Mouse (Mus musculus) spleen, adult 2 months (tissue): ENCODE results near the gene Mybbp1a. TPM values are rescaled to one million over a fixed set of nuclear protein-coding genes. Genes with fewer than 3 reads are reported as not detected.

ENCODE experiments used
- DNase-seq, 2 experiments: peaks; one replicate each; pipeline versions ENCODE4 v3.0.0 to v3.0.0-alpha.2; 2012 to 2021; ENCODE audit warnings: low spot score in 2 of 2, low read depth in 1 of 2
- H3K27ac ChIP-seq: fragments of 200-500 bp; 2 replicates; pipeline ENCODE4 v1.5.1; 2012; ENCODE audit warnings: low read length, inconsistent platforms; ENCODE audit not compliant: insufficient read depth
- H3K27me3 ChIP-seq: fragments of 200-500 bp; 2 replicates; pipeline ENCODE4 v1.6.1; 2012; ENCODE audit warnings: mild to moderate bottlenecking, moderate library complexity, low read length, inconsistent platforms; ENCODE audit not compliant: control insufficient read depth, insufficient read depth
- H3K36me3 ChIP-seq: fragments of 200-500 bp; 2 replicates; pipeline ENCODE4 v1.6.1; 2012; ENCODE audit warnings: mild to moderate bottlenecking, low read length, inconsistent platforms; ENCODE audit not compliant: control insufficient read depth, insufficient read depth
- H3K4me1 ChIP-seq: fragments of 200-500 bp; 2 replicates; pipeline ENCODE4 v1.6.1; 2011; ENCODE audit warnings: inconsistent platforms; ENCODE audit not compliant: control insufficient read depth, insufficient read depth, insufficient read length
- H3K4me3 ChIP-seq: fragments of 200-500 bp; 2 replicates; pipeline ENCODE4 v1.5.1; 2011; ENCODE audit warnings: mild to moderate bottlenecking, inconsistent platforms; ENCODE audit not compliant: insufficient read depth, insufficient read length; ENCODE audit errors: extremely low read depth
- CTCF ChIP-seq: fragments of 200-500 bp; IDR thresholded peaks from 2 replicates; pipeline ENCODE4 v1.5.1; 2011; ENCODE audit warnings: mild to moderate bottlenecking, inconsistent platforms; ENCODE audit not compliant: insufficient read depth, insufficient read length, insufficient replicate concordance; ENCODE audit errors: extremely low read depth
- POLR2A ChIP-seq: fragments of 200-500 bp; IDR thresholded peaks from 2 replicates; pipeline ENCODE4 v1.6.1; 2011; ENCODE audit warnings: low read depth, low read length, inconsistent platforms
- WGBS: fragments of 180-500 bp; shearing (Covaris S2); methylation state at CpG from one replicate; pipeline ENCODE4 v1.1.7; 2018; 5-methylcytosine and 5-hydroxymethylcytosine counted together
- polyA plus RNA-seq: library from polyadenylated mRNA; depleted of rRNA; stranded (reverse); fragments of >200 nt; gene quantifications from 2 replicates; pipeline ENCODE4 v1.2.3, GENCODE M21; 2012

The Mybbp1a gene
- polyA plus RNA-seq, 1 experiment: 48.6 TPM

GRCm38 (mm10) chr11:72413016-72413415, 28.1 kb upstream of the Mybbp1a start:
- peaks cover 8% of the 10 kb centered on the region; the same call in 1 of the 2 replicates for H3K4me1 ChIP-seq
- H3K36me3 ChIP-seq: no peaks in the 10 kb centered on the region
- WGBS: 93% methylated on average over 7 of the region's 7 CpGs
- TF ChIP-seq CTCF (no peak), POLR2A (no peak)
- DNase-seq: no peak
- H3K4me3 ChIP-seq: no peak overlapping the region
- H3K27ac ChIP-seq: no peak overlapping the region
- 0 out of 2 replicates have a peak, but pooled peaks cover 2% of the 10 kb centered on the region for H3K27me3 ChIP-seq

GRCm38 (mm10) chr11:72413601-72414190, 27.5 kb upstream of the Mybbp1a start:
- 79% methylated on average over 5 of the region's 5 CpGs for WGBS
- no peak for TF ChIP-seq CTCF
- TF ChIP-seq POLR2A: no peak
- peaks cover 8% of the 10 kb centered on the region; the same call in 1 of the 2 replicates for H3K4me1 ChIP-seq
- no peaks in the 10 kb centered on the region for H3K36me3 ChIP-seq
- H3K27me3 ChIP-seq: 0 out of 2 replicates have a peak, but pooled peaks cover 2% of the 10 kb centered on the region
- H3K27ac ChIP-seq: no peak overlapping the region
- DNase-seq: no peak
- H3K4me3 ChIP-seq: no peak overlapping the region

GRCm38 (mm10) chr11:72415155-72415554, 26.0 kb upstream of the Mybbp1a start:
- H3K27me3 ChIP-seq: 0 out of 2 replicates have a peak, but pooled peaks cover 2% of the 10 kb centered on the region
- 61% methylated on average over 8 of the region's 8 CpGs for WGBS
- no peak overlapping the region for H3K27ac ChIP-seq
- no peak for DNase-seq
- H3K4me1 ChIP-seq: peaks cover 8% of the 10 kb centered on the region; the same call in 1 of the 2 replicates
- TF ChIP-seq CTCF (no peak), POLR2A (no peak)
- H3K36me3 ChIP-seq: no peaks in the 10 kb centered on the region
- no peak overlapping the region for H3K4me3 ChIP-seq

GRCm38 (mm10) chr11:72416666-72417065, 24.5 kb upstream of the Mybbp1a start:
- Histone ChIP-seq H3K27ac (no peak overlapping the region), H3K4me1 (peaks cover 2% of the 10 kb centered on the region; the same call in 1 of the 2 replicates), H3K27me3 (0 out of 2 replicates have a peak, but pooled peaks cover 2% of the 10 kb centered on the region), H3K4me3 (no peak overlapping the region), H3K36me3 (no peaks in the 10 kb centered on the region)
- no peak for TF ChIP-seq CTCF
- TF ChIP-seq POLR2A: no peak
- no peak for DNase-seq
- 76% methylated on average over 5 of the region's 5 CpGs for WGBS

GRCm38 (mm10) chr11:72417376-72417775, 23.8 kb upstream of the Mybbp1a start:
- Histone ChIP-seq H3K36me3 (no peaks in the 10 kb centered on the region), H3K4me3 (no peak overlapping the region), H3K27ac (no peak overlapping the region), H3K27me3 (no peaks in the 10 kb centered on the region), H3K4me1 (no peaks in the 10 kb centered on the region)
- 80% methylated on average over 4 of the region's 4 CpGs for WGBS
- no peak for DNase-seq
- no peak for TF ChIP-seq POLR2A
- TF ChIP-seq CTCF: no peak

GRCm38 (mm10) chr11:72418227-72418626, 22.9 kb upstream of the Mybbp1a start:
- H3K27ac ChIP-seq: no peak overlapping the region
- no peak overlapping the region for H3K4me3 ChIP-seq
- no peaks in the 10 kb centered on the region for H3K36me3 ChIP-seq
- H3K27me3 ChIP-seq: no peaks in the 10 kb centered on the region
- TF ChIP-seq POLR2A (no peak), CTCF (no peak)
- no peak for DNase-seq
- WGBS: 81% methylated on average over 8 of the region's 8 CpGs
- no peaks in the 10 kb centered on the region for H3K4me1 ChIP-seq

GRCm38 (mm10) chr11:72419006-72419405, 22.1 kb upstream of the Mybbp1a start:
- H3K4me1 ChIP-seq: no peaks in the 10 kb centered on the region
- WGBS: 80% methylated on average over 6 of the region's 6 CpGs
- no peak for TF ChIP-seq POLR2A
- no peak for TF ChIP-seq CTCF
- no peaks in the 10 kb centered on the region for H3K27me3 ChIP-seq
- no peak for DNase-seq
- no peaks in the 10 kb centered on the region for H3K36me3 ChIP-seq
- no peak overlapping the region for H3K4me3 ChIP-seq
- no peak overlapping the region for H3K27ac ChIP-seq
